Mouse (Mus musculus) heart, postnatal 10 days (tissue): ENCODE results near the gene Syk. TPM values are rescaled to one million over a fixed set of nuclear protein-coding genes. Genes with fewer than 3 reads are reported as not detected.

Experiments used
- DNase-seq, 2 experiments: peaks; one replicate each; pipeline ENCODE4 v3.0.0; 2021
- intact Hi-C: fragments of 180-260 bp; cut with DNase I; formaldehyde crosslinking; loops from one replicate; pipeline ENCODE4 v1.15.1; 2025
- total RNA-seq, 2 experiments: library from RNA; stranded (reverse); gene quantifications; 2 replicates each; pipeline ENCODE4 v1.2.3; 2021

The Syk gene
- total RNA-seq, 2 experiments from 2014 or later: 17.6 to 22.0 TPM

DNA sequence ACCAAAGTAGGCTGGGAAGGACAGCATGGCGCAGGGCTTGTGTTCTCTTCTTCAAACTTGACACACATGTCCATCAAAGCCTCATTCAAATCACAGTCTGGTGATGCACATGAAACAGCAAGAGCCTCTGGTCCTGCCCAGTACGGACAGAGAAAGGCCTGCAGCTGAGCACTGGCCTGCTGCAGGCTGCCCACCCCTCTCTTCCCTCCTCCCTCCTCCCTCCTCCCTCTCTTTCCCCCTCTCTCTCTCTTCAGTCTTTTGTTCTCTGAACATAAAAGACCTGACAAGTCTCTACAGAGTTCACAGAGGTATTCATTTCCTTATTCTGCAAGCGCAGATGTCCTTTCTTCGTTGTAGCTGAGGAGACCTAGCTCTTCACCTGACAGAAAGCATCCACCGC lies 99.1 kb downstream of the Syk start:
- no peak for DNase-seq
- intact Hi-C loops: no loop called here

DNA sequence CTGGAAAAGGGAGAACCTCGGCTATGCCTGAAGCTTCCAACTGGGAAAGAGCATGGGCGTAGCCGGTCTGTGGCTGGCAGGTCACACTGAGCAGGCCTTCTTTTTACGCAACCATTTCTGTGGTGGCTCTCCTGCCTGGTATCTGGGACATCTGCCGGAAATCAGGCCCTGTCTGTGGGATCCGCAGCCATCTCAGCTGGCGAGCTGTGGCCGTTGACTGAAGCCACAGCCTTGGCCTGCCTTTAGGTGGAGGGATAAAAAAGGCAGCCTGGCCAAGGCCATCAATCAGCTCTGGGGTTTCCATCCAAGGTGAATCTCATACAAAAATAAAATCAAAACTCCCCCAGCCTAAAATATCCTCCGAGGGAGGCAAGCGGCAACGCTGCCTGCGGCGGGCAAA lies 107.5 kb downstream of the Syk start:
- DNase-seq: no peak
- intact Hi-C loops: no loop called here

DNA sequence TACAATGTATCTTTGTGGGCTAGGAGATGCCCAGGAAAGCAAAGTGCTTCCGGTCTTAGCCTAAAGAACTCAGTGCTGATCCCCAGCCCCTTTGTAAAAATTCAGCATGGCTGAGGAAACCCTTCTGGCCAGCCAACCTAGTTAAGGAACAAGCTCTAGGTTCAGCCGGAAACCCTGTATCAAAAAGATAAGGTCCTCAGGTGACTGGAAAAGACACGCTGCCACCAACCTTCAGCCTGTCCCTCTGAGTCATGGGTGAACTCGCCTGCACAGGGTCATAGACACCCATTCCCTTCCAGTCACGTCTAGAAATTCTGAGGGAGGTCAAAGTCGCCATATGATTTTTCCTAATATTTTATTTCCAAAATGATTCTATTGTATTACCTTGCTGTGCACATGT lies 109.3 kb downstream of the Syk start:
- no peak for DNase-seq
- intact Hi-C loops: no loop called here

DNA sequence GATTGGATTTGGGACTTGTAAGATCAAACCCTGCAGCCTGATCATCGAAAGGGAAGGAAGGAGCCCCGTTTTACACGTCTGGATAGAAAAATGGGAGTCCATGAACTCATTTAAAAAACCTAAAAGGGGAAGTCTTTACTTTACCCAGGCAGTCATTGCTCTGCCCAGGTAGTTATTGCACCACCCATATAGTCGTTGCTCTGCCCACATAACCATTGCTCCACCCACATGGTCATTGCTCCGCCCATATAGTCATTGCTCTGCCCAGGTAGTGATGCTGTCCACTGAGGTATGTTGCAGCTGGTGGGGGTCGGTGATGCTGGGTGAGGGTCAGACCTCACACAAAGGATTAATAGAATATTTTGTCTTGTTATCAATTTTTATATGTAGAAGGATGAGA lies 111.9 kb downstream of the Syk start:
- intact Hi-C loops: no loop called here
- DNase-seq: no peak

Other genes with a start within 250 kb of the Syk start
- gene Diras2, start 51.9 kb upstream of the Syk start, total RNA-seq: 1 to 10 TPM in 1 of 2 experiments, under 1 TPM in 1; 0.79 to 1.4 TPM